In the genomic region with DNA sequence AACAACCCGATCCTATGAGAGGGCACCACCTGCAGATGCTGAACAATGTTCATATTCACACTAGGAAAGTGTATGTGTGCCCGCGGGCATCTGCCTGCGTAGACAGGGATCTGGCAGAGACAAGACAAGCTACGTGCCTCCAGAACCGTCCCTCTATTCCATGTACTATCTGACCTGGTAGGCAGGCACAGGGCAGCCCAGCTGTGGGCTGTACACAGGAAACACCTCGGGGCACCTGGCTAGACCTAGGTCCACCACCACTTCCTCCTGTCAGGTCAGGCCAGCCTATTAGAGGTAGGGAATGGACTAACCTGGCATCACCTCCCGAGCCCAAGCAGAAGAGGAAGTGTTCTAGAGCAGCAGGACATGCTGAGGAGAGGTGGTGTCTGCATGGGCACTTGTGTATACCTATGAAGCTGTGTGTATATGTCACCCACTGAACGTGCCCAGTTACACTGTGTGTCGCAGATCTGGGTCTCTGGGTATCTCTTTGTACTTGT, we compare ENCODE assay signal across 8 mouse cellular contexts. TPM values are rescaled to one million over a fixed set of nuclear protein-coding genes. Genes with fewer than 3 reads are reported as not detected.
A peak's percentile ranks its signal among the peaks of the same experiment; 100 is the strongest.
DNase-seq lines count a peak whose midpoint lies in the region; ATAC-seq and TF ChIP-seq lines count a peak whose summit lies in the region.

A gene (minus strand): TSS at position 51 of the 500 bp plus-strand sequence.

- intact Hi-C loops in left cerebral cortex, postnatal 14 days (cut with DNase I), result no loop called here

- H3K27me3 ChIP-seq in limb, embryonic 11.5 days (ENCODE audit: control insufficient read depth, insufficient read depth, low read length), result no peaks in the 10 kb centered on the region
- H3K27me3 ChIP-seq in neural tube, embryonic 14.5 days (ENCODE audit: control insufficient read depth, insufficient read depth, low read length), result no peaks in the 10 kb centered on the region

- ATAC-seq in limb, embryonic 11.5 days (ENCODE audit: insufficient number of reproducible peaks, low FRiP score, low TSS enrichment, low read depth), result no peak
- ATAC-seq in neural tube, embryonic 14.5 days (ENCODE audit: low read depth), result no peak

- no peak for DNase-seq in lung, adult 2 months
- no peak for DNase-seq in lung, postnatal 25 days (ENCODE audit: low spot score)
- no peak for DNase-seq in limb, embryonic 11.5 days (ENCODE audit: low spot score)
- no peak for DNase-seq in left cerebral cortex, postnatal 14 days (ENCODE audit: low spot score in 2 of 2)
- no peak for DNase-seq in layer of hippocampus, postnatal 10 days (ENCODE audit: low spot score in 2 of 2)
- no peak for DNase-seq in kidney, adult 11 months

- peak within 1 kb of the TSS; percentile 31 for H3K4me3 ChIP-seq in lung, adult 2 months (replicated peaks; ENCODE audit: extremely low read depth, low read depth, low read length)
- peak within 1 kb of the TSS; percentile 13 for H3K4me3 ChIP-seq in embryonic fibroblast, embryonic 13.5 days (ENCODE audit: insufficient read depth, low read length)
- H3K4me3 ChIP-seq in limb, embryonic 11.5 days (ENCODE audit: low read depth, low read length), result peak within 1 kb of the TSS; percentile 31
- peak within 1 kb of the TSS; percentile 16 for H3K4me3 ChIP-seq in neural tube, embryonic 14.5 days (ENCODE audit: low read depth, low read length)

- peak within 1 kb of the TSS; percentile 17 for H3K9ac ChIP-seq in limb, embryonic 11.5 days (ENCODE audit: low read length)
- peak within 1 kb of the TSS; percentile 8 for H3K9ac ChIP-seq in neural tube, embryonic 14.5 days (replicated peaks; ENCODE audit: low read depth, low read length)

- TF ChIP-seq CTCF in lung, adult 2 months (IDR thresholded peaks at IDR 0.05; ENCODE audit: insufficient read depth, low read length), result no peak
- TF ChIP-seq CTCF in embryonic fibroblast, embryonic 13.5 days (IDR thresholded peaks at IDR 0.05; ENCODE audit: borderline replicate concordance, insufficient read depth, low read length), result no peak

- H3K4me1 ChIP-seq in lung, adult 2 months (ENCODE audit: control insufficient read depth, insufficient read depth, low read length), result peaks cover 6% of the 10 kb centered on the region; the same call in 1 of the 2 replicates
- no peaks in the 10 kb centered on the region for H3K4me1 ChIP-seq in embryonic fibroblast, embryonic 13.5 days (ENCODE audit: control insufficient read depth, insufficient read depth, low read length)
- peaks cover 35% of the 10 kb centered on the region for H3K4me1 ChIP-seq in limb, embryonic 11.5 days (ENCODE audit: control insufficient read depth, insufficient read depth, low read length)
- H3K4me1 ChIP-seq in neural tube, embryonic 14.5 days (ENCODE audit: control insufficient read depth, insufficient read depth, low read length), result peaks cover 24% of the 10 kb centered on the region; the same call in 1 of the 2 replicates

- WGBS in lung, adult 2 months, result 76% methylated on average over 10 of the region's 10 CpGs
- WGBS in limb, embryonic 11.5 days, result 75% methylated on average over 10 of the region's 10 CpGs
- WGBS in neural tube, embryonic 14.5 days, result 79% methylated on average over 10 of the region's 10 CpGs

- no peaks in the 10 kb centered on the region for H3K36me3 ChIP-seq in limb, embryonic 11.5 days (ENCODE audit: control insufficient read depth, insufficient read depth, low read length)
- H3K36me3 ChIP-seq in neural tube, embryonic 14.5 days (ENCODE audit: control insufficient read depth, insufficient read depth, low read length), result no peaks in the 10 kb centered on the region

- peak within 1 kb of the TSS; percentile 64 for H3K4me2 ChIP-seq in limb, embryonic 11.5 days (ENCODE audit: low read depth, severe bottlenecking)
- H3K4me2 ChIP-seq in neural tube, embryonic 14.5 days (ENCODE audit: low read depth, low read length), result peak within 1 kb of the TSS; percentile 51

- no peak for TF ChIP-seq POLR2A in lung, adult 2 months (IDR thresholded peaks at IDR 0.05; ENCODE audit: borderline replicate concordance, extremely low read depth, low read depth, low read length)
- TF ChIP-seq POLR2A in embryonic fibroblast, embryonic 13.5 days (IDR thresholded peaks at IDR 0.05; ENCODE audit: low read depth, low read length), result no peak

- no peak within 1 kb of the TSS for H3K27ac ChIP-seq in embryonic fibroblast, embryonic 13.5 days (ENCODE audit: insufficient read depth, low read length)
- H3K27ac ChIP-seq in limb, embryonic 11.5 days (replicated peaks; ENCODE audit: low read depth, low read length), result no peak within 1 kb of the TSS
- no peak within 1 kb of the TSS for H3K27ac ChIP-seq in neural tube, embryonic 14.5 days (ENCODE audit: low read depth, low read length)

- no peaks in the 10 kb centered on the region for H3K9me3 ChIP-seq in limb, embryonic 11.5 days (ENCODE audit: control insufficient read depth, low read length)
- H3K9me3 ChIP-seq in neural tube, embryonic 14.5 days (ENCODE audit: control insufficient read depth, low read length), result no peaks in the 10 kb centered on the region

RNA-seq across cellular contexts. Expression of the gene that starts here (rescaled TPM):
- 3.0 and 3.6 TPM in 2 replicates for polyA plus RNA-seq in lung, adult 2 months (2012; rRNA removed)
- polyA plus RNA-seq in embryonic fibroblast, embryonic 13.5 days (2011; ENCODE audit: insufficient read length, low read depth, missing spikeins), result 3.7 and 6.6 TPM in 2 replicates
- polyA plus RNA-seq in limb, embryonic 11.5 days (2014; fragmentation: Nextera tagmentation; extraction: Ambion mirVana), result 13.4 and 13.5 TPM in 2 replicates
- polyA plus RNA-seq in neural tube, embryonic 14.5 days (2014; fragmentation: Nextera tagmentation; extraction: Ambion mirVana), result 7.9 and 8.9 TPM in 2 replicates
- total RNA-seq in left cerebral cortex, postnatal 14 days (2021), result 1 to 10 TPM; 2.5 to 2.7 TPM
- total RNA-seq in layer of hippocampus, postnatal 10 days (2021), result 1 to 10 TPM; 5.1 to 6.0 TPM
